Mouse (Mus musculus) small intestine, adult 2 months (tissue): Measurements from ENCODE around the gene Kdm2b.

Experiments used
- CTCF ChIP-seq: fragments of 200-500 bp; IDR thresholded peaks from 2 replicates; pipeline ENCODE4 v1.5.1; 2012; ENCODE audit warnings: low read depth, mild to moderate bottlenecking, control low read depth, inconsistent platforms, low read length, moderate library complexity, mixed read lengths; ENCODE audit not compliant: insufficient replicate concordance, insufficient read length; ENCODE audit errors: extremely low read depth
- POLR2A ChIP-seq: fragments of 200-500 bp; IDR thresholded peaks from 2 replicates; pipeline ENCODE4 v1.6.1; 2012; ENCODE audit warnings: low read depth, mild to moderate bottlenecking, control low read depth, inconsistent platforms, low read length, moderate library complexity

DNA sequence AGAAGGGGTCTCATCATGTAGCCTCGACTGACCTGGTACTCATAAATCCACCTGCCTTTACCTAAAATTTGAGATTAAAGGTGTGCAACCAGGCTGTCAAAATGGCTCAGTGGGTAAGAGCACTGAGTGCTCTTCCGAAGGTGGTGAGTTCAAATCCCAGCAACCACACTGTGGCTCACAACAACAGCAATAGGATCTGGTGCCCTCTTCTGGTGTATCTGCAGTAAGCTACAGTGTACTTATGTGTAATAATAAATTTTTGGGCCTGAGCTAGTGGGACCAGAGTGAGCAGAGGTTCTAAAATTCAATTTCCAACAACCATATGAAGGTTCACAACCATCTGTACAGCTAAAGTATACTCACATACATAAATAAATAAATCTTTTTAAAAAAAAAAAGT, 81.6 kb downstream of the Kdm2b start:
- no peak for TF ChIP-seq POLR2A
- TF ChIP-seq CTCF, result no peak
